In the genomic region with DNA sequence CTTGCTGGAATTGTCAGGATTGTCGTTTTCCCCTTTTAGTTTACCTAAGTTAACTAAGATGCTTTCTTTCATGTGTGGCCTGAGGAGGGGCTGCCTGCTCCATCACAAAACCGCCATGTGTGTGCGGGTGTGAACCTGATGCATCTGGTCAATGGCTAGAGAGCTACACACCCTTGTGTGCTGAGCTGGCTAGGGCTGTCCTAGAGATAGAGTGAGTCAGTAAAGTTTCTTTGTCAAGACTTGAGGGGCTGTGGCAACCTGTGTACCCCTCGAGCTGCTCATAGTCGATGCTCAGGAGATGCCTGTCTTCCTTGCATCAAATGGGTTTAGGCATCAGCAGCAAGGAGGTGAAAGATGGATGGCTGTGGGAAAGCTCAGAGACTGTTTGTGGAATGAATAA, we compare ENCODE assay signal across 16 mouse cellular contexts.
DNase-seq lines count a peak whose midpoint lies in the region; ATAC-seq and TF ChIP-seq lines count a peak whose summit lies in the region.
"Had no signal": no experiment of that assay in that cellular context is flagged by ENCODE, and none has a peak within 500 bp of the region (broad histone marks: within the 10 kb centered on the region; RNA-seq: fewer than 3 reads in every experiment).

No protein-coding gene starts in this region.

- H3K27me3 ChIP-seq in liver, embryonic 11.5 days (replicated peaks; ENCODE audit: control insufficient read depth, insufficient read depth, low read length), result no peaks in the 10 kb centered on the region
- H3K27me3 ChIP-seq in liver, postnatal 0 days (ENCODE audit: insufficient read depth, low read length), result no peaks in the 10 kb centered on the region
- peaks cover 6% of the 10 kb centered on the region; the same call in 1 of the 2 replicates for H3K27me3 ChIP-seq in limb, embryonic 10.5 days (ENCODE audit: low read depth, poor library complexity, severe bottlenecking)
- peaks cover 5% of the 10 kb centered on the region; the same call in 1 of the 2 replicates for H3K27me3 ChIP-seq in kidney, embryonic 16.5 days (ENCODE audit: insufficient read depth, low read length)
- H3K27me3 ChIP-seq: CH12.LX; heart, embryonic 12.5 days; lung, embryonic 15.5 days had no signal

- no peaks in the 10 kb centered on the region for H3K9me3 ChIP-seq in liver, embryonic 11.5 days (ENCODE audit: control insufficient read depth, low read length)
- no peaks in the 10 kb centered on the region for H3K9me3 ChIP-seq in liver, postnatal 0 days (ENCODE audit: low read length)
- H3K9me3 ChIP-seq in limb, embryonic 10.5 days (replicated peaks), result no peaks in the 10 kb centered on the region
- H3K9me3 ChIP-seq in kidney, embryonic 16.5 days (ENCODE audit: low read length), result no peaks in the 10 kb centered on the region
- H3K9me3 ChIP-seq: heart, embryonic 12.5 days; lung, embryonic 15.5 days had no signal

- H3K4me3 ChIP-seq in liver, embryonic 11.5 days (ENCODE audit: low read depth, low read length), result no peak overlapping the region
- no peak overlapping the region for H3K4me3 ChIP-seq in liver, postnatal 0 days (ENCODE audit: low read depth, low read length)
- H3K4me3 ChIP-seq in limb, embryonic 10.5 days, result no peak overlapping the region
- H3K4me3 ChIP-seq in kidney, embryonic 16.5 days (ENCODE audit: low read length), result no peak overlapping the region
- H3K4me3 ChIP-seq: erythroblast, embryonic 14.5 days; heart, embryonic 12.5 days; left cerebral cortex, adult 2 months; lung, embryonic 15.5 days had no signal

- no peak overlapping the region for H3K27ac ChIP-seq in liver, embryonic 11.5 days (ENCODE audit: low read depth, low read length)
- no peak overlapping the region for H3K27ac ChIP-seq in liver, postnatal 0 days (ENCODE audit: low read depth)
- 0 out of 2 replicates have a peak overlapping the region, but pooled peaks have one; percentile 84 for H3K27ac ChIP-seq in limb, embryonic 10.5 days
- no peak overlapping the region for H3K27ac ChIP-seq in kidney, embryonic 16.5 days (ENCODE audit: low read length)

- TF ChIP-seq EP300 in liver, postnatal 0 days (IDR thresholded peaks at IDR 0.05; ENCODE audit: low read depth), result no peak

- H3K4me2 ChIP-seq in liver, embryonic 11.5 days, result no peak overlapping the region
- H3K4me2 ChIP-seq in liver, postnatal 0 days (ENCODE audit: low read depth, low read length), result no peak overlapping the region
- H3K4me2 ChIP-seq in kidney, embryonic 16.5 days (replicated peaks; ENCODE audit: low read depth, low read length), result no peak overlapping the region
- H3K4me2 ChIP-seq: heart, embryonic 12.5 days; lung, embryonic 15.5 days had no signal

- no peaks in the 10 kb centered on the region; the same call in none of the 2 replicates for H3K4me1 ChIP-seq in liver, embryonic 11.5 days (replicated peaks; ENCODE audit: control insufficient read depth, insufficient read depth, low read length)
- no peaks in the 10 kb centered on the region for H3K4me1 ChIP-seq in liver, postnatal 0 days (ENCODE audit: insufficient read depth)
- H3K4me1 ChIP-seq in limb, embryonic 10.5 days, result peaks cover 50% of the 10 kb centered on the region
- peaks cover 23% of the 10 kb centered on the region for H3K4me1 ChIP-seq in kidney, embryonic 16.5 days (ENCODE audit: insufficient read depth, low read length)

- no peak for TF ChIP-seq CTCF in liver, postnatal 0 days (IDR thresholded peaks at IDR 0.05; ENCODE audit: low read depth)

- peak; percentile 6 to 20 for DNase-seq in adrenal gland, adult (ENCODE audit: inconsistent age in 2 of 2, low spot score in 1 of 2)
- DNase-seq in adrenal gland, postnatal 25 days, result no peak
- DNase-seq in liver, embryonic 11.5 days (ENCODE audit: low spot score), result peak; percentile 27
- no peak for DNase-seq in liver, postnatal 0 days
- peak; percentile 5 for DNase-seq in brain, adult 2 months (ENCODE audit: low read depth, low spot score)
- DNase-seq in limb, embryonic 10.5 days (ENCODE audit: low spot score), result no peak
- DNase-seq in ovary, postnatal 10 days (ENCODE audit: low spot score), result no peak
- DNase-seq: cerebellum, adult 9-11 months; kidney, adult 8-10 months; thymus, adult 2 months had no signal

- no peaks in the 10 kb centered on the region for H3K36me3 ChIP-seq in liver, embryonic 11.5 days (ENCODE audit: control insufficient read depth, insufficient read depth, low read length)
- H3K36me3 ChIP-seq in liver, postnatal 0 days (replicated peaks; ENCODE audit: insufficient read depth, low read length), result no peaks in the 10 kb centered on the region; the same call in 1 of the 2 replicates
- H3K36me3 ChIP-seq in limb, embryonic 10.5 days, result peaks cover 43% of the 10 kb centered on the region
- no peaks in the 10 kb centered on the region for H3K36me3 ChIP-seq in kidney, embryonic 16.5 days (ENCODE audit: insufficient read depth, low read length)

- no peak overlapping the region for H3K9ac ChIP-seq in liver, embryonic 11.5 days (ENCODE audit: low read depth, low read length)
- no peak overlapping the region for H3K9ac ChIP-seq in liver, postnatal 0 days (replicated peaks)
- H3K9ac ChIP-seq in kidney, embryonic 16.5 days (replicated peaks; ENCODE audit: low read length), result no peak overlapping the region
- H3K9ac ChIP-seq: heart, embryonic 12.5 days; lung, embryonic 15.5 days had no signal

- WGBS in liver, embryonic 11.5 days, result 68% methylated on average over 5 of the region's 5 CpGs
- 71% methylated on average over 5 of the region's 5 CpGs for WGBS in liver, postnatal 0 days (ENCODE audit: insufficient replicate concordance)
- WGBS in limb, embryonic 10.5 days, result 56% methylated on average over 5 of the region's 5 CpGs
- WGBS in kidney, embryonic 16.5 days, result 71% methylated on average over 5 of the region's 5 CpGs

- ATAC-seq in liver, embryonic 11.5 days (replicated peaks; ENCODE audit: low FRiP score), result no peak
- no peak for ATAC-seq in liver, postnatal 0 days
- ATAC-seq in kidney, embryonic 16.5 days (ENCODE audit: low FRiP score, low TSS enrichment), result no peak

Comparison
In these comparisons a context has a peak if more than half of its experiments do, and no peak if none do; other contexts are left out.
1. DNase-seq: peak in adrenal gland, adult (2 of 2), liver, embryonic 11.5 days (single experiment) and brain, adult 2 months (single experiment); none in adrenal gland, postnatal 25 days (single experiment), liver, postnatal 0 days (single experiment), limb, embryonic 10.5 days (single experiment) and ovary, postnatal 10 days (single experiment).